Mouse (Mus musculus) olfactory bulb, adult 2 months (tissue): ENCODE data around the gene Atp4b.

ENCODE experiments used
- CTCF ChIP-seq: fragments of 200-500 bp; IDR thresholded peaks from 2 replicates; pipeline ENCODE4 v1.5.1; 2012; ENCODE audit warnings: low read depth, mild to moderate bottlenecking, low read length, moderate library complexity; ENCODE audit not compliant: insufficient read depth
- POLR2A ChIP-seq: fragments of 200-500 bp; IDR thresholded peaks from 2 replicates; pipeline ENCODE4 v1.6.1; 2012; ENCODE audit warnings: mild to moderate bottlenecking, low read depth, low read length, moderate library complexity; ENCODE audit not compliant: insufficient read depth

GRCm38 (mm10) chr8:13340650-13341049, 56.0 kb downstream of the Atp4b start:
- TF ChIP-seq CTCF (no peak), POLR2A (no peak)
